Mouse (Mus musculus): ENCODE results near the gene Ppp1r9a.

Ppp1r9a gene

DNA sequence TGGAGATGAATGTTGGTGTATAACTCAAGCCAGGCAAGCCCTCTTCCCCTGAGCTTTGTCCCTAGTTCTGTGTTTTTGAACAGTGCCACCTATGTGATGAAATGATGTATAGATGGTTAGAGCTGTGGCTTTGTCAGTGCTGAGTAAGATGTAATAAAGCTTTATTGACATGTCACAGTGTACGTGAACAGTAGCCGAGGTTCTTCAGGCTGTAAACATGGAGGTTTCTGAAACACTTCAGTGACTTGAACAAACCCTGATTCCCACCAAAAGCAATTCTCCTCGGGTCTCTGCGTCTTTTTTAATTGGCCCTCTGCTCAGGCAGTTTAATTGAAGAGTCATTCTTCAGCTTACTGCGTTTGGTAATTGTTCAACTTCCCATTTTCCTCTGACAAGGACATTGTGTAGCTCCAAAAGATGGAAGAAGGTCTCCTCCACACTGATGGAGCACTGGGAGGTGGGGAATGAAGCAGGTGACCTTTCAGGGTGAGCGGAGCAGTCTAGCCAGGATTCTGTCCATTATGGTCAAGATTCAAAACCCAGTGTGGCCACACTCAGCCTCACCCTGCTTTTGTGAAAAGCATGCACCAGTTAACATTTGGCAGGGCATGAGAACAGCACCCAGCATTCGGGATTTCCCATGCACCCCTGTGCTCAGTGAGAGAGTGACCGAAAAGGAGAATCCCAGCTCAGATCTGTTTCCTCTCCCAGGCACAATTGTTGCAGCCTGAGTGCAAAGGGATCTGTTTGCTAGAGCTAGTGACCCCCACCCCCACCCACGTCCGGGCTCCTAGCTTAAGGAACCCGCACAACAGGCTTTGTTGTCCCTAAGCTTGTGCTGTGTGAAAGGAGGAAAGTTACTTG, 108.1 kb downstream of the Ppp1r9a start:
- DNase-seq: no peak

DNA sequence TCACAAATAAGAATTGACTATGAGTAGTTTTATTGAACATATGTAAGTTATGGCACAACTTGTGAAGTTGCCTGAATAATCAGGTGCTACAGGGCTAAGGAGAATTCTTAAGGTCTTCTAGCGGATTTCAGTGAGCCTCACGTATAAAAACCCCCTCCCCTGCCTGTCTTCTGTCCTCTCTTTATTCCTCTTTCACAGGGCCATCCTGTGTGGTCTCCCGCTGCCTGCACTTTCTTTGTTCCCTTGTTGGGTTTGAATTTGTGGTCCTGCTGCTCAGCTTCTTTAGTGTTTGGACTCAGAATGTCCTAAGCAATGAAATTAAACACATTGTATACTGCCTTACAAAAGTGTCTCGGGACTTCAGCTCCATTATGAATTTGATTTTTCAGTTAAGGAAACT, 110.1 kb downstream of the Ppp1r9a start:
- DNase-seq: no peak

DNA sequence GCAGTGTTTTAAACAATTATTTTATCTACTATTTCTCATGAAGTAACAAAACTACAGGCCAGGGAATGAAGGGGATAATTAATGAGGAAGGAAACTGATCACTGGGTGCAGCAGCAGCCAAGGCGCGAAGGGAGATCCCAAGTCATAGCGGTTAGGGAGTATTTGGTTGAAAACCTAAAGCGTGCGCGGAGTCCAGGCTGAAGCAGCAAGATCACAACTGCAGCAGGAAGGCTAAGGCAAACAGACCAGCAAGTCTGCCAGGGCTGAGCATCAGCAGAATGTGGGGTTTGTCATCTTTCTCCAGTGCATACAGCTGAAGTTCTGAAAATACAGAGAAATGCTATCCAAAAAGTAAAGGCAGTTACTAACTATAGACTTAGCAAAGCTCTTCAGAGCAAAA, 111.8 kb downstream of the Ppp1r9a start:
- no peak for DNase-seq

DNA sequence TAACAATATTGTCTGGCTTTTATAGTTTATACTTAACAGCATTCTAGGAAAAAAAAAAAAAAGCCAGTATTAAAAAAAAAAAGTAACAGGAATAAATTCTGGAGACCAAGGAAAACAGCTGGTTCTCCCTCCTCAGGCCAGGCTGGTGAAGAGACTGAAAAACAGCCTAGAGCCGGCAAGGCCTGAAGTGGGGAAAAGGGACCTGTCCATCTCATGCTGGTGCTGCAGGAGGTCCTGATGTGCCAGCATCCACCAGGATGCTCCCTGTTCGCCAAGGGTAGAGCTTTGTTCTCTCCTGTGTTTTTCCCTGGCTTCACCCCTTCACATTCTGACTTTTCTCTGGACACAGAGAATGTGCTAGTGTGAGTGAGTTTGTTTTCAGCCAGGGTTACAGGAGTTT, 112.5 kb downstream of the Ppp1r9a start:
- no peak for DNase-seq

DNA sequence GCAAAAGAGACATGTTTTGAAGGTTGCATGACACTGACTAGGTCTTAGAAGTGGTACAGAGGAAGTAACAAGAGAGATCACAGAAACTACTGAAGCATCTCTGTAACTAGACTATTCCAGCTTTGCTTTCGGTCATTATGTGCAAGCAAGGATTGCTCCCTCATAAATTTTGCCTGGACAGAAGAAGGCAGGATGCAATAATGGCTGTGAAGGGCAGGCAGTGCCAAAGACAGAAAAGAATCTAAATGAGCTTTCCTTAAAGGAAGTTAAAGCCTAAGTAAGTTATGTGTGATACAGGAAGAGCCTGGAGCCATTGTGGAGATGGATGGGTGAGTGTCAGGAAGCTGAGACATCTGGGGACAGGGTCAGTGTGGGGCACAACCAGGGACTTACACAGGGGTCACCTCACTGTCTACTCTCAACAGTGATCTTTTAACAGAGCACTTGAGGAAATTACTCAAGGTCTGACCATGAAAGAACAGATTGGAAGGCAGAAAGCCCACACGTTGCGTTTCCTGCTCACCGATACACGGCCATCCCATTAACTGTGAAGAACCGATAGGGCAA, 115.3 kb downstream of the Ppp1r9a start:
- no peak for DNase-seq

DNA sequence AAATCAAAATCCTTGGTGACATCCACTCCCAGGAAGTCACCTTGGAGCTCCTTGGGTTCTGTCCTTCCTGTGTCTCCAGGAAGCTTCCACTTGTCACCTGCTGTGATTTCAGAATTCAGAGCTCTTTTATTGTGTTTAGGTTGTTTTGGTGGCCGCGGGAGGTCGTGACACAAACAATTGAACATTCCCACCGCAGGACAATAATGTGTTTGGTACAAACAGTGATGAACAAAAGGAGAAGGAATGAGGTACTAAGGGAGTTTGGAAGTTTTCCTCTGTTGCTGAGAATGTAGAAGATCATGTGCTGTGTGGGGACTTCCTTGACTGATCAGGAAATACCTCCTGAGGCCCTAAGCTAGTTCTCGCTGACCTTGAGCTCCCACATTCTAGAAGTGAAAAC, 116.5 kb downstream of the Ppp1r9a start:
- DNase-seq: no peak

DNA sequence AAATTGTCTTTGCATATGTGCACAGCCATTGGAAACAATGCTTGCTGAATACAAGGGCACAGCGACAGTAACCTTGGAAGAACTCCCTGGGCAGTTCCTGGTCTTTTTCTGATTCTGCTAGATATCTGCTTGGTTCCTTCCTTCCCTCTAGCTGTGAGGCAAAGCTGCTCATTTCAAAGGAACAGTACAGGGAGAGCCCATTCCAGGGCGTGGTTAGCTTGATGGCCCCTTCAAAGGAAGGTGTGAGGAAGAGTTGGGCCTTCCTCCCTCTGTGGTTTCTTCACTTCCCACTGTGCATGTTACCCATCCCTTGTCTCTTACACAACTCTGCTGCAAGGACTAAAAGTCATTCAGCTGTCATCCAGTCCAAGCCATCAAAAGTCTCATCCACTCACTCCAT, 117.3 kb downstream of the Ppp1r9a start:
- DNase-seq: no peak

DNA sequence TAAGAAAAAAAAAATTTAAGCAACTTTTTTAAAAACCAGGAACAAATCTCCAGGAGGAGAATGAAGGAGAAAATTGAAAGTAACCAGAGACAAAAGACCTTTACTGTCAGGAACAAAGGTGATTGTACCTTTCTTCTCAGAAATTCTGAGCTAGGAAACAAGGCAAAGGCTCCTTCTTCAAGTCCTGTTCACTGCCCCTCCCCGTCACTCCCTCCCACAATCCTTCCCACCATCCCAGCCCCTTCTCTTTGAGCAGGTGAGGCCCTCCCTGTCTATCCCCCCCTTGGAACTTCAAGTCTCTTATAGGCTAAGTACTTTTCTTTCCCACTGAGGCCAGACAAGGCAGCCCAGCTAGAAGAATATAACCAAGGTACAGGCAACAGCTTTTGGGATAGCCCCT, 117.8 kb downstream of the Ppp1r9a start:
- no peak for DNase-seq

DNA sequence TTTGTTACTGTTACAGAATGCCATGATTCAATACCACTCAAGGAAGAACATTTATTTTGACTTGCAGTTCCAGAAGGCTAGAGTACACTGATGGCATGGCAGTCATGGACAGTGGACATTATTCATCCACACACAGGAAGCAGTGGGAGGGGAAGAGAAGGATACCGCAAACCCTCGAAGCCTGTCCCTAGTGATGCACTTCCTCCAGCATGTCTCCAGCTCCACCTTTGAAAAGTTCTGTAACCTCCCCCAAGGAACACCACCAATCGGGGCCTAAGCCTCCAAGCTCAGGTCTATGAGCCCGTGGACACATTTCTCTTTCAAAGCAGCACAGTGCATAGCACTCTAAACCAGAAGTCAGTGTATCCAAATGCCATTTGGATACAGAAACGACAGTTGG, 120.0 kb downstream of the Ppp1r9a start:
- no peak for DNase-seq

DNA sequence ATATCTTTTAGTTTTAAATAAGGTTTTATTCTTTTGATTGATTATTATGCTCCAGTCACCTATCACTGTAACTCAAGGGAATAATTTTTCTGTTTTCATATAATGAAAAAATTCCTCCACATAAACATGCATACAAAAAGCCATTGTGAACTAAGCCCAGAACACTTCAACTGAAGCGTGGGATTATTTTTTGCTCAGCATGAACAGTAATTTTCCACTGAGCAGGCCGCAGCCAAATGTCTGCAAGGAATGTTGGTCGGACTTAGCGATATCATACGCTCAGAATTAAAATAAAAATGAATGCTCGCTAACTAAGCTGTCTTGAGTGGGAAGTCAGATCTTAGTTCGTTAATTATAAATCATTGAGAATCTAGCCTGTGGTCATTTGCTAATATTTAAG, 122.2 kb downstream of the Ppp1r9a start:
- DNase-seq: peak in 1 of 2 experiments; percentile 34

DNA sequence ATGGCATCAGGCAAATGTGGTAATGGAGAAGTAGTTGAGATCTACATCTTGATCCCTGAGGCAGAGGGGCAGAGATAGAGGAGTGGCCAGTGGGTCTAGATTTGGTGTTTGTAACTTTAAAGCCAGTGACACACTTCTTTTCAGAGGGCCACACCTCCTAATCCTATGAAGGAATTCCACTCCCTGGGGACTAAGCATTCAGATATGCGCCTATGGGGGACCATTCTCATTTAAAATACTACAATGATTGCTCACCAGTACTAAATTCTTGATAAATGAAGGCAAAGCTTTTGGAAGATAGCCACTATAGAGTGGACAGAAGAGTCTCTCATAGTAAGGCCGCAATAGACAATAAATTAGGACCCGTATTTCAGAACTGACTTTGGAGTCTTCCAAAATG, 124.1 kb downstream of the Ppp1r9a start:
- no peak for DNase-seq

DNA sequence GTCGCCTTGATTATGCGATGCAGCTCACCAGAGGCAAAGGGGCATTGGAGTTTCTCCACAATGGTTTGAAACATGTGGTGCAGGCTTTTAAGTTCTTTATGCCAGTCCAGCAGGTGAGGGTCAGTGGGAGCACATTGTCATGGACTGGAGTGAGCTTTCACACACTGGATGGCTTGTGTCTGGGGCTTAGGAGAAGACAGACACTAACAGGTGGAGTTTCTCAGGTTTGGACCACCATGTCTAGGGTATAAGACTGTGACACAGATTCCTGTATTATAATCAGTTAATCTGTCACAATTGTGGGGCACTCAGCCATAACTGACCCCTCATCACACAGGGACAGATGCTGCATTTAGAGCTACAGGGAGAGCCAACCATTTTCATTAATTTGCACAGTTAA, 124.5 kb downstream of the Ppp1r9a start:
- DNase-seq: no peak

DNA sequence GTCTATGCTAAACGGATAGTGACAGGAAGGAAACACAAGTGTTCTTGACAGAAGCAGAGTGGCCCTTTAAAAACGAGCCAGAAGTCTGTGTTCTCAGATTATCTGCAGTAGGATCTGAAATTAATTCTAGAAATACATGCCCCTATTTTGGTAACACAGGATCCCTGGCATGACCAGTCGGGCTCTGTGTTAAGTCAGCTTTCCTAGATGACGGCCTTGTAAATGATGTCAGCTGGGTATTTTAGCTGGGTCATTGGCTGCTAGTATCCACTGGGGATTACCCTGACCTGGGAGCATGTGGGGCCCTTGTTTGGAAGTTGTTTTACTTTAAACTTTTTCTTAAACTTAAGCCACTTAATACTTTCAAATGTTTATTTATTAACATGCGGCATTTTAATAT, 125.1 kb downstream of the Ppp1r9a start:
- no peak for DNase-seq

DNA sequence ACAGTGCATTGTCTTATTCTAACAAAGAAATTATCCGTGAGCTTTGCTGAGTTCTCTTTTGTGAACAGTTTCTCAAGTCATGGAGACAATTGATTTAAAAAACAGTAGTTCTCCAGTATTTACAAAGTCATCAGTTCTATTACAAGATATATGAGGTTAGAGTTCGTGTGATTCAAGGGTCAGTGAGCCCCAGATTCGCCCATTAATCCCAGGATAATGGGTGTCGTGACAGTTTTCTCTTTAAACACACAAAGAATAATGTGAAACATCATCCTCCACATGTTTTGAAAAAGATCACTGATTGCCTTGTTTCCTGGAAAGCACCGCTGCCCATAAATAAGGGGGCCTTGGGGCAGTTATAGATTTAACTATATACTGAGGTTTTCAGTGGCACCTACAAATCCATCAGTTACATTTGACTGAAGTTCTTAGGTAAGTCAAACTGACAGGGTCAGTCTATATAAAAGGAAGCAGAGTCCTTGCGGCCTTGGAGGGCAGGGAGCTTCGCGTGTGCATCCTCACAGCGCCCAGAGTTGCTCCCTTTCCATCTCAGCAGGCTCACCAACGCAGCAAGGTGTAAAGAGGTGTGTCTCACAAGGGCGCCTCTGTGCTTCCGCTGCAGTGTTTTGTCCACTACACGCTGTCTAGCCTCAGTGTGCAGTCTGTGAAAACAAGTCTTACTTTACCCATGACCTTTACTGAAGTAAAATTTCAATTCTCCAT, 126.6 kb downstream of the Ppp1r9a start:
- DNase-seq: no peak

DNA sequence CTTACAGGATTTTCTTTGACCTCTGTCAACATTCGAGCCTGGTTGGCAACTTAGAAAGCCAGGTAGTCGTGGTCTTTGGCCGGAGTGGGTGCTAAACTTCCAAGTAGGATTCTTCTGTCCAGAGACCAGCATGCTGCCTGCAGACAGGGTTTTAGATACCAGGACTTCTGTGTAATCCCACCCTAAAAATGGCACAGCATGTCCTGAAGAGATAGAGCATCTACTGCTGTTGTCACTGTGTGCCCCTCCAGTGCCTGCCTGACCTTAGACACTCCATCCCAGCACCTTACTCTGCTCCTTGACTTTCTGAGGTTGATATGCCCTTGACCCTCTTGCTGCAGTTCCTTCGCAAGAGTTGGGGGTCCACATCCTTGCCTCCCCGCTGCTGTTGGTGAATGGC, 127.2 kb downstream of the Ppp1r9a start:
- no peak for DNase-seq

DNA sequence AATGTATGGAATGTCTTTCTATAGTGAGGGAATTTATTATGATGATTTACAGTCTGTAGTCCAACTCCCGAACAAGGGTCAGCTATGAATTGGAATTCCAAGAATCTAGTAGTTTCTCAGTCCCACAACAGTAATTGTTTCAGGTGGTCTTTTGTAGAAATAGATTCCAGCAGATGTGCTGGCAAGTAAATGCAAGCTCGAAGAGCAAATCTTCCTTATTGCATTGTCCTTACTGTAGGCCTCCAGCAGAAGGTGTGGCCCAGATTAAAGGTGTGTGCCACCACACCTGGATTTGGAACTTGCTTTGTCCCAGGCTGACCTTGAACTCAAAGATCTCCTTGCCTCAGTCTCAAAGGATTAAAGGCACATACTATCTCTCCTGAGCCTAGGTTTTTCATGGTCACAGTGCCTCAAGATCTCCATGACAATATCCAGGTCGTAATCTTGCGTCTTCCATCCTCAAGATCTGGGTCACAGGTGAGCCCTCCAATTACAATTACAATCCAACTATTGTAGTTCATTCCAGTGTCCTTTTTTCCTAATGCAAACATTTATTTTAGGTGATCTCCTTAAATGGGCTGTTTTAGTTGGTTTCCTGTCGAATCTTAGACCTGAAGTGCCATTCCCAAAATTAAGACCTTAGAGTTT, 130.4 kb downstream of the Ppp1r9a start:
- no peak for DNase-seq

DNA sequence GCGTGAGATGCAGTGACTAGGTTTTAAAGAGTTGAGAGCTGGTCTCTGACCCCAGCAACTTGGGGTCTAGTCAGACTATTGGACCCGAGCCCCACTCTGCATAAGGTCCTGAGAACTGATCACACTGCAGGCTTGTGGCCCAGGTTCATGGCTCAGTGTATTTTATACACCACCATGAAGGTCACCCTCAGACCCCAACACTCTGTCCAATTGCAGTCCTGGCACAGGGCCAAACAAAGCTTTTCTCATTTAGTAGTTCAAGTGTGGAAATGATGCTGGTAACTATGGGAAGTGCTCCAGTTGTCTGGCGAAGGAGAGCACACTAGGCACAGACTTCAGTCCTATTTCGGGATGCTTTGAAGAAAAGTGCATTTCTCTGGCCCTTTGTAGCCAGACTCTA, 134.5 kb downstream of the Ppp1r9a start:
- peak in 1 of 2 experiments; percentile 48 for DNase-seq

DNA sequence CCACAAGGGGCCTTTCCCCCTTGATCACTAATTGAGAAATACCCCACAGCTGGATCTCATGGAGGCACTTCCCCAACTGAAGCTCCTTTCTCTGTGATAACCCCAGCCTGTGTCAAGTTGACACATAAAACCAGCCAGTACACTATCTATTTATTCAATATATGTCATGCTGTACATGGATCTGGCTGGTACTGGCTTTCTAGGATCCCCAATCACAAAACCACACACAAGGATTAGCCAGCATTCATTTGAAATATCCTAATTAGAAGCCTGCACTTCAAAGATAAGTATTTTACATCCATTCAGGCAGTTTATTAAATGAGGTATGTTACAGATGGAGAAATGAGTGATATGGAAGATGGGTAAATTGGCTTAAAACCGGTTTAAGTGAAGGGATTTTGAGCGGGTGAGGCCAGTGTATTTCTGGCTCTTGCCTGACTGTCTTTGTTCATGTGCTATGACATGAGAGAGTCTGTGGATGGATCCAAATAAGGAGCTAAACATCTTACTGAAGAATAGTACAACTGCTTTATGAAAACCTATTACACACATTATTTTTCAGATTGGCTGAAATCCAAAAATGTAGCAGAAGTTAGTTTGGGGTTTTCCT, 135.5 kb downstream of the Ppp1r9a start:
- no peak for DNase-seq

DNA sequence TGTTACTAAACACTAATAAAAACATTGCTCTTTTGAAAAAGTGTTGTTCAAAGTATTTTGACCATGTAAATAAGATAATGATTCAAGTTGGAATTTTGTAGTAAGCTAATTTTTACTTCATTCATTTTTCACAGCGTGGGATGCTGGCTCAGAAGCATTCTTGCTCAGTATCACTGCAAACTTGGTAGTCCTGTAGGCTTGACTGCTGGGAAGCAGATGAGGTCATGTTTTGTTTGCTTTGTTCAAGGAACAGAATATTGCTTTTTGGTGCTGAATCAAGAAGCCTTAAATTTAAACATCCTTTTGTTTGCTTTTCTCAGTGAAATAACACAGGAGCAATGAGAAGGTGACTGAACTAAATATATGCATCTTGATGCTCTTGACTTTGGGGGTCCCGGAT, 136.6 kb downstream of the Ppp1r9a start:
- DNase-seq: no peak

DNA sequence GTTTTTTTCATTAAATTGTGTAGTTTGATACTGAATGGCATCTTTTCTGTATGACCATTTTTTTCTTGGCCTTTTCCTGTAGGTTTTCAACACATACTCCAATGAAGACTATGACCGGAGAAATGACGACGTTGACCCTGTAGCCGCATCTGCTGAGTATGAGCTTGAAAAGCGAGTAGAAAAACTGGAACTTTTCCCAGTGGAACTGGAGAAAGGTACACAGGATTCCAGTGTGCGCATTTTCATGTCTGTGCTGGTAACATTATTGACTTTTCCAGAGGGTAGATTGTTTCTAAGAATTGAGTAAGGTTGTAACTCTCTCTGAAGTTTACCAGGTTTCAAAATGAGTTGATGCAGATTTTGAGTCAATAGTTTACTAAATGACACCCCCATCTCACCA, 143.1 kb downstream of the Ppp1r9a start:
- DNase-seq: no peak

DNA sequence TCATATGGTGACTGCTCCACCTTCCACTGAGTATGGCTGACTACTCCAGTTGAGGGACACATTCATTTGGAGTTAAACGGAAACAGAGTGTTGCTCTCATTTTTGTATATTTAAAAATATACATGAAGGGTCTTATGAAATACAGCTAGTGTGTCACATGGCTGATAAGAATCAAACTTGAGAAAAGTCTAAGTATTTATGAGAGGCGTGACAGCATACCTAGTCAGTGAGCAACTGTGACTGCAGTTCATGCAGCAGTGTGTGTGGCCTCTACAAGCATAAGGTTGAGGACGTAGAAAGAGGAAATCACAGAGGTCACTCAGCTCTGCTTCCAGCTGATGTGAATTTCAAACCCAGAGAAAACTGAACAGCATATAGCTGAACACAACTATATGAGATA, 145.3 kb downstream of the Ppp1r9a start:
- no peak for DNase-seq

DNA sequence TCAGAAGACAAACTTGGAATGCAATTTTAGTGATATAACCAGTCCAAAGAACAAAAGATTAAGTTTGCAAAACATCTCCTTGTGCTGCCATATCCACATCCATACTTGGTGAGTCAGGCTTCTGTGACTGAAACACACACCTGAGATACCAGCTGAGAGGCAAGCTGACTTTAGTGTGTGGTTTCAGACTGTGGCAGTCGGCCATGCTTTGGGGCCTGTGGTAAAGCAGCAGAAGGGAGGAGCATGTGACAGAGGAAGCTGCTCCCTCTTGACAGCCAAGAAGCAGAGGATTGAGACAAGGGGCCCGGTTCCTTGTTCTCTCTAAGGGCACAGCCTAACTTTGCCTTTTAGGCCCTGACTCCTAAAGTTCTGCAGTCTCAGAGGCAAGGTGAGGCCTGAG, 149.6 kb downstream of the Ppp1r9a start:
- peak; percentile 47 to 53 for DNase-seq

DNA sequence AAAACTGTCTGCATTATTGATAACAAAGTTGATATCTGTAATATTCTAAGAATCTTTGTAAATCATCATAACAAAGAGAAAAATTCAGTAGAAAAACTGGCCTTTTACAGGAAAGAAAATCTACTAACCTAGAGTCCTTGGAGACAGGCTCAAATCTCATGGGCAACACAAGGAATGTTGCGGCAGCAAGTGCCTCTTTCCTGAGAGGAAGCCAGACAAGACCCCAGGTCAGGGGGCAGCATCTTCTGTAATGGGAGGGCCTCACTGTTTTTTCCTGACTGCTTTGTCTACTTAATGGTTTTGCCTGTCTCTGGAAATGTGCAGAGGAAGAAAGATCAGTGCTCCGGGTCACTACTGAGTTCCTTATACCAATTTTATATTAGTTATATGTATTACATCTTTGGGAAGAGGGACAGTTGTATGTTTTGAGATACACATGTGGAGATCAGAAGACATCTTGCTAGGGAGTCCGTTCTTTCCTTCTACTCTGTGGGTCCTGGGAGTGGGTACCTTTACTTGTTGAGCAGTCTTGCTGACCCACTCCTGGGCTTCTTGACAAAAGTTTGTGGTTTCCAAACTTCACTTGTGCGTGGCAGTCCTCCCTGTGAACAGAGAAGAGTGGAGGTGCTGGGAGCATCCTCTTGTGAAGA, 151.9 kb downstream of the Ppp1r9a start:
- no peak for DNase-seq
